Mouse (Mus musculus): ENCODE measurements around the gene Egfr.
A peak's percentile ranks its signal among the peaks of the same experiment; 100 is the strongest.

Gene Egfr

DNA sequence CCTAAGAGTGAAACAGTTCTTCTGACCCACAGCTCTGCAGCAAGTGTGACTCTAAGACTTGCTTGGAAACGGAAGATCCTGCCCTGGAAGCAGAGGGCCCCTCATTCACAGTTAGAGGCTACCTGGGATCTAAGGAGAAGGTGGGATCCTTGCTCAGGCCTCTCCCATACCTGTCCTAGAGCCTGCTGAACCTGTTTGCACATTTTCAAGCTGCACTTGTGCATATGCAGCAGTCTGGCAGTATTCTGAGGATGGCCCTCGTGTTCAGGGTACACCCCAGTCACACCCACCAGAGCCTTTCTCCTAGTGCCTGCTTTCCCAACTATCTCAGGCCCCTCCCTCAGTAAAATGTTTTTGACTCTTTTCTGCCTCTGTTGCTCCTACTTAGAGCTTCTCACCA, 29.6 kb downstream of the Egfr start:
- DNase-seq (ENCODE audit: low spot score): no peak

DNA sequence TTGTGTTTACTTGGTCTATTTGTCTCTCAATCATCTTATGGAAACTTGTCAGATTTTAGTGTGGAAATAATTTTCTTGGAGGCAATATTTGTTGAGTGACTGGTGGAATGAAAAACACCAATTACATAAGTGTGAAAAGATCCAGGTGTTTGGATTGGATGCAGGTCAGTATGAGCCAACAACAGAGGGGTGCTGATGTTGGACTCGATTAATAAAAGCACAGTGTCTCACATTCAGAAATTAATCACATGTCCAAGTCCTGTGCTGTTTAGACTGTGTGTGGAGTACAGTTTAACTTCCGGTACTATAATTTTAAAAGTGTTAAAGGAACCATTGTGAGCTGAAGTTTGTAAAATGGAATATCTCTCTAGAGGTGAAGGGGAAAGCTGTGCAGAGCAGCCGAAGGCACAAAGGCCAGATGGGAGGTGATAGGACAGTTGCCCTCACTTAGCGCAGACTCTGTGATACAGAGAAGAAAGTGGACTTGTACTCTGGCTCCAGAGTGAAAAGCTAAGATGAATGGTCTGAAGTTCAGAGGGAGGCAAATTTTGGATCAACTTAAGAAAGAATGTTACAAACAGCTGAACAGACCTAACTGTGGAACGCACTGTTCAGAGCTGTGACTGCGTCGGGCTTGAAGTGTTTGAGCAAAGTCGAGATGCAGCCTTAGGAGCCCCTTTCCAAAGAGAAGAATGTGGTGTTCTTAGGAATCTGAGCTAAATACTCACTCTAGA, 32.1 kb downstream of the Egfr start:
- no peak for DNase-seq (ENCODE audit: low spot score)

DNA sequence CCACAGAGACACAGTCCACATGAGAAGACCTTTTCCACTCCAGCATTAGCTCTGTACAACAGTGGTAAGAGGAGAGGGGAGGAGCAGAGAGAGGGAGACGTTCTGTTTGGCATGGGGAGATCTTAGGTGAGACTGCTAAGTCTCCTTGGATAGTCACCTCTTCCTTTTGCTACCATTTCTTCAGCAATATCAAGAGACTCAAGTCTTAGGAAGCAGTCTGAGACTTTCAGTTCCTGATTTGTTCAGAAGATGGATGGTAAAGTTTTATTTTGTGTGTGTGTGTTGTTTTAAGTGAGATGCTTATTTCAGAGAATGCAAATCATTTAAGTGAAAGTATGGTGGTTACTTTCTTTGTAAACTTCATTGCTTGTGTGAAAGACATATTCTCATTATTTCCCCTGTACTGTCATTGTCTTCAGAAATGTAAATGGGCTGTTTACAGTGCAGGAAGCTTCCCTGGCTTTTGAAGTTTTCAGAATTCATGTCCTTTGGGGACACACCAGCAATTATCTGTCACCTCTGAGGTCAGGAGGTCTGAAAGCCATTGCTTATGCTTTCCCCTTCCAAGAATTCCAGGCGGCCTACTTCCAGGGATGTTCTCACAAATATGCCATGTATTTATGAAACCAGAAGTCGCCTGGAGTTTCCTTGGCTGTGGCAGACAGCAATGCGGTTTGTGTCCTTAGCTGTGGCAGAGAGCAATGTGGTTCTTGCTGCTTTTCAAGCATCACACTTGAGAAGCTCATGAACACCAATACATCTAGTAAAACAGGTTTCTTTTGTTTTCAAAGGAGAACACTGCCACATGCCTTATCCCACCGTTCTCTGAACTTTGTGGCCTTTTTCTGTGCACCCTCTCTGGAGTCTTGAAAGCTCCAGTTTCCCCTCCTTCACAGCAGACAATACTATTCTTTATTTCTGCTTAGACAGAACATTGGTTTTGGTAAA, 40.9 kb downstream of the Egfr start:
- DNase-seq (ENCODE audit: low spot score): no peak

DNA sequence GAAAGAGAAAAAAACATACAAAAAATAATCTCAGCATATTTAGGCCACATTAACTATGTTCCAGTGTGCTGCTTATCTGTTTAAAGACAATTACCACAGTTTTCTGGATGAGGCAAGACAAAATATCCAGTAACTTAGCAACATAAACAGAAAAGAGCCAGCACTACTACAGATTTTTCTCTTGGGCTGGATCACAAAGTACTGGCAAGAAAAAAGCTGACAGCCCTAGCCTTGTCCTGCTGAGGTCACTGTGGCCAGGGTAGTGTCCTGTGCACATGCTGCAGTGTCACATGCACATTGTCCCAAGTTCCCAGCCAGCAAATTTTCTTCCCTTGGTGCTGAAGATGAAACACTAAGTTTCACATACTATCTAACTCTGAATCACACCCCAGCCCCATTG, 43.0 kb downstream of the Egfr start:
- DNase-seq (ENCODE audit: low spot score): no peak

DNA sequence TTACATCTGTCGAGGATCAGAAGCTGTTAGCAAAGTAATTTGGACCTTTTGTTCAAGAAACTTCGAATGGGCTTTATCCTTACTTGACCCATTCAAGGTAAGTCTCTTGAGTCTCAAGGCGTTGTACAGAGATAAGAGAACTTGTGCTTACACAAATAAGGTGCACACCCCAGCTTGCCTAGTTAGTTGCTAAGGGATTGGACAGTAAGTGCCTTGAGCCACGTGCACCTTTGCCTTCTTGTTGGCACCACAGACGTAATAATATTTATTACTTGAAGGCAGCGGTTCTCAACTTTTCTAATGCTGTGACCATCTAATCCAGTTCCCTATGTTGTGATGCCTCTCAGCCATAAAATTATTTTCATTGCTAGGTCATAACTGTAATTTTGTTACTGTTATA, 43.5 kb downstream of the Egfr start:
- DNase-seq (ENCODE audit: low spot score): no peak

DNA sequence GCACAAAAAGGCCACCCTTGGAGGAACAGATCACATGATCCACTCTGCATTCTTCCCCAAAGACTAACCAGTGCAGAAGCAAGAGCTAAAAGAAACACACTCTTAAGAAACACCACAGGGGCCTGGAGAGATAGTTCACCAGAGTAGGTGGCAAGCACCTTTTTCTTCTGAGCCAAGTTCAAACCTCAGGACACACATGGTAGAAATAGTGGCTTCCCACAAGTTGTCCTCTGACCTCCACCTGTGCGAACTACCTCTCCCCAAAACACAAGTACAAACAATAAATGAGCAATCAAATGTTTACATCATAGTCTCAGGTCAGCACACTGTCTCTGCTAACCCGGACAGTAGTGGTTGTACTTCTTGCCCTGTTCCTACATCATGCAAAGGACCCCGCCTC, 45.5 kb downstream of the Egfr start:
- DNase-seq (ENCODE audit: low spot score): no peak

DNA sequence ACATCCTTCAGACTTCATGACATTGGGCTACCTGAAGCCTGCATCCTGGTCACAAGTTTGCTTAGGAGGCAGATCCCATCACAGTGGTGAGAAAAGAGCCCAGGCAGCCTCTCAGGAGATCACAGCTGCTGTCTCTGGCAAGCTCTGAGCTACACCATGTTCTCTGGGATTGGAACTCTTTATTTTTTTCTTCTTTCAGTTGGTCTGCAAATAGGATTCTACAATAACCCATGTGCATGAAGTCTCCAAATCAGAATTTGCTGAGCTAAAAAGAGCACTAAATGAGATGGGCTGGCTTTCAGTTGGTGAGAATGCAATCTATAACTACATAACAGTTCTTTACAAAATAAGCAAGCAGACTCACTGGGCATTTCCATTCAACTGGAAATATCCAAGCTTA, 46.1 kb downstream of the Egfr start:
- DNase-seq (ENCODE audit: low spot score): peak; percentile 21

DNA sequence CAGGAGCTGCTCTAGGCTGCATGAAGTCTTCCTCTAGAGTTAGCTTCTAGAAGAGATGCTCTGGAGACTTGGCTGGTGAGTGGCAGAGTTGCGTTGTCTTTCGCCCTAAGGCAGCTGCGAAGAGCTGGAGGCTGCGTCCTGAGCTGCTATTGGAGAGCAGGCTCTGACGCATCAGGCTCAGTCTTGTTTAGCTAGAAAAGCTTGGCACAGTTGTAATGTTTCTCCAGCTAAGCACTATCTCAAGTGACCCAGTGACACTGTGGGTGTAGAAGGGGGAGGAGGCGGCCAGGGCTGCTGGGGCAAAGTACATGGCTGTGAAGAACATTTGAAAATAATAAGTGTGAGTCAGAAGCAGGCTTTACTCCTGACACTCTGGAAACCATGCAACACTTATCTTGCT, 48.5 kb downstream of the Egfr start:
- DNase-seq (ENCODE audit: low spot score): no peak

DNA sequence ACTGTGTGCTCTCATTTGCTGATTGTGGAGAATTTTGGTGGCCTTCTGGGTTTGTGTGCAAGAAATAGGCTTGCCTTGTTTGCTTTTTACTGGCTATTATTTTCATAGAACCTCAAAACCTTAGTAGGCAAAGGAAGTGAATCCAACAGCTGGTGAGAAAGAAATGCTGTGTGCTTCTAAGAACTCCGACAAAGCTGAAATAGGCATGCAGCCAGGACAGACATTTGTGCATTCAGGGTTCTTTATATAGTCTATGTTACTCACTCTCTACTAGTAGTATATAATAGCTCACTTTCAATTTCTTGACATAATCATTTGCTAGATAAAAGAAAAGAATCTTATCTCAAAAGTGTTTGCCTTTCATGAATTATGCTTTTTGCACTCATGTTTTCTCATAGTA, 50.7 kb downstream of the Egfr start:
- no peak for DNase-seq (ENCODE audit: low spot score)

DNA sequence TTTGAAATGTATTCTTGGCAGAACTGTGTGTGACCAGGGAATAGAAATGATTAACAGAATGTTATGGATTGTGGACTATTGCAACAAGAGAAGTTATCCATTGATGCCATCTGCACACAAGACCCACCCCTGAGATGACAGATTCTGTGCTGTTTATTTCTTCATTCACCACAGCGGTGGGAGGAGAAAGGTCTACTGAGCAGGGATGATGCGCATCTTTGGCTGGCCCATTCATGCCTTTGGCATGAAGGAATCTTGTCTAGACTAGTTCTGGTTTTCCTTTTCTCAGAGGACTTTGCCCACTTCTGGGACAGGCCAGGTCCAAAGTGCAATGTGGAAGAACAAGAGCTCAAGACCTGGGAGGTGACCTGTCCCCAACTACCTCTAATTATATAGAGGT, 52.0 kb downstream of the Egfr start:
- DNase-seq (ENCODE audit: low spot score): no peak

DNA sequence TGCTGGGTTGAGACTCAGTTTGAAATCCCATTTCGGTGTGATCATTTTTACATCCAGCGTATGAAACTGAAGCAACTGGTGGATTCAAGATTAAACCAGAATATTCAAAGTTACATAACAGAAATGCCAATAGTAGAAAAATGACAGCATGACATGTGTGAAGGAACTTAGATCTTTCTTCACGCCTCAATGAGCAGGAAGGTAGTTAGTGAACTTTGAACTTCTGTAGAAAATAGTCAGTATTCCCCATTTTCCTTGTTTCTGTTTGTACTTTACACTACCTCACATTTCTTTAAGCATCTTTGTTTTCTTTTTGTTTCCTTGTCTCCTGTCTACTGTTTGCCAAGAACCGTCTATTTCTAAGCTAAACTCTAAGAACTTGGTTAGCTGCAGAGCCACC, 53.9 kb downstream of the Egfr start:
- no peak for DNase-seq (ENCODE audit: low spot score)

DNA sequence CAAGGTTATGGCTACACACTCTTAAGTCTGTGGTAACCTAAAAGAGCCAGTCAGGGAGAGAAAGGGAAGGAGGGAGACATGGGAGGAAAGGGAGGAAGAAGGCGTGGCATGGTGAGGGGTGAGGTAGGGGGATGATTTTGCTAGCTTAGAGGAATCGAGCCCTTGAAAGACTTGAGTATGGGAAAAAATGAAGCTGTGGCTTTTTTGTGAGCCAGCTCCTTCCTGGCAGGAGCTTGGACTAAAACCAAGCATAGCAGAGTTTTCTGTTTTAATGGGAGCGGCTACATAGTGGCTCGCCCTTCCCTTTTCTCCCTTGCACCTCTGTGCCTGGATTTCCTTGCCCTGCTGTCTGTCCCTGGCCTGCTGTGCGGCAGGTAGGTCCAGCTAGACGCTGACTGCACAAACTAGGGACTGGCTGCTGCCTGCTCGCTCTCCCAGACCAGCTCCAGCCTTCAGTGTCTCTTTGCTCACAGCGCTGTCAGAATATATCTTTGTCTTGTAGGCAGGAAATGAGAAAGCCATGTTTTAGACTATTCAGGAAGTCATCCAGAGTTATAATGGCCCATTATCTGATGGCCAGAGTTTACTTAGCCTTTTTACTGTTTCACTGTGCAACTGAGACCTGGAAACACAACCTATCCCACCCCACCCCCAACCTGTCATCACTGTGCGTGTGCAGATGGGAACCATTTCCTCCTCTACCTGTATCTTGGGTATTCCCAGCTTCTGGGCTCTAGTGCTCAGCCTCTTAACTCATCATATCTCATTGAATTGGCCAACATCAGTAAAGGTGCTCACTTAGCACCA, 57.4 kb downstream of the Egfr start:
- no peak for DNase-seq (ENCODE audit: low spot score)

DNA sequence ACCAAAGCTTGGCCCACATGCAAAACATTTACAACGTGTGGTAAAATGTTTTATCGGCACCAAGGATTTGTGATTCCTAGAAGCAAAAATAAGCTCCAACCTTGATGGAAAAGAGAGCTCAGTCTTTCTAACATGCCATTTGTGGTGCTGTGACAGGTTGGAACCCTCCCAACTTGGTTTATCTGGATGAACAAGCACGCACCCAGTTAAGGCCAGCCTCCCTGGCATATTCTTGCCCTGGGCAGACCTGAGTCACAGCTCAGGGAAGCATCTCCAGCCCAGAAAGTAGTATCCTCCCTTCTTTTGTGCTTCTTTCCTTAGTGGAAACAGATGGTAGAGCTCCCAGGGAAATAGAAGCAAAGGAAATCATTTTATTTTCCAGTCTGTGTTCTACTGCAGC, 58.1 kb downstream of the Egfr start:
- DNase-seq (ENCODE audit: low spot score): no peak

DNA sequence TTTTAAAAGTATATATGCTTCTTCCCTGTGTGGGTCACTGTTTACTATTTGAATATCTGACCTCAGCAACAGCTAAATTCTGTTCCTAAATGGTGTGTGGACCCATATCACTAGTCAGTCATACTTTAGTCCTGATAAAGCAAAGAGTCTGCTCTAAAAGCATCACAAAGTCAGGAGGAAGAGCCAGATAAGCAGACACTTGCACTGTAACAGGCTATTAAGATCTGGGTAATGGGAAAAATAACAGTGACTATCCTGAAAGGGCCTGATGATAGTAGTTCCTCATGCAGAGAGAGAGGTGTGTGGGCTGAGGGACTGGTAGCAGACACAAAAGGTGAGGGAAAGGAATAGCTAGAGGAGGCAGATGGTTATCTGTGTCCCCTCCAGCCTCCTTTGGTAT, 61.3 kb downstream of the Egfr start:
- no peak for DNase-seq (ENCODE audit: low spot score)

DNA sequence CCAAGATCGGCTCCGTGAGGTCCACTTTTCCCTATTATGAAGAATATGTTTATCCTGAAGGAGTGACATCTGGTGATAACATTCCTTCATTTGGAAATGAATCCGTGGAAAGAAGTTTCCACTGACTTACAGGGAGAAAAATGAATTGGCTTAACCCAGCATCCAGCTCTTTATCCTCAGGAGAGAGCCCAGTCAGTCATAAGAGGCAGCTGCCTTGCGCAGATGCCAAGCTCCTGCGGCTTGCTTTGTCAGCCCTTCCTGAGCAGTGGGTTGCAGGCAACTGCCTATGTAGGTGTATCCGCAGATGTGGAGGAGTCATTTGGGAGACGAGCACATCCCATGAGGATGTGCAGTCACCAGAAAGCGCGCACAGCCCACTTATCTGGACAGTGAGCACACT, 64.4 kb downstream of the Egfr start:
- DNase-seq (ENCODE audit: low spot score): no peak

DNA sequence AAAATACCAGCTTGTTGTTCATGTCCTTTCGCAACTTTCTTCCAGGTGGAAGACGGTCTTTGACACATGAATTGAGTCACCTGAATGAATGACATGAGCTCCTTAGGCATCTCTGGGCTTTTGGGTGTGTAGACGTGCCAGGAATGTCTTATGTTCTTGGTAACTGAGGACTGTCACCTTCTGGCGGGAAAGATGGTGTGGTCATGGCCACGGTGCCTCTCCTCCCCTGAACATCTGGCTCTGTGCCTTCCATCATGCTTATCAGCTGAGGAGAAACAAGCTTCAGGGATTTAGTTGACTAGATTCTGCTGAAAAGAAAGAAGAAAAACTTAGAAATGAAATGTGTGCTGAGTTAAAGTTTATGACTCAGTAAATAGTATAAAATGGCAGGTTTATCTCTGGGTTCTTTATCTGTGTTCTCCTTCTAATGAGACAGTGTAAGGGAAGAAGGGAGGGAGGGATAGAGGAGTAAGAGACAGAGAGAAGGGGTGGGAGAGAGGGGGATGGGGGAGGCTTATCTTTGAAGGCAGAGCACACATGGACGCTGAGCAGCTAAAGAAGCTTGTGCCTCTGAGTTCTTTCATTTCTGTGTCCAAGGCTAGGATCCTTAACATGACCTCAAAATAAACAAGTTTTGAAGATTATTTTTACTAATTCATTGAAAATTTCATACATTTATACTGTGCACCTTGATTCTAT, 65.5 kb downstream of the Egfr start:
- DNase-seq (ENCODE audit: low spot score): no peak

DNA sequence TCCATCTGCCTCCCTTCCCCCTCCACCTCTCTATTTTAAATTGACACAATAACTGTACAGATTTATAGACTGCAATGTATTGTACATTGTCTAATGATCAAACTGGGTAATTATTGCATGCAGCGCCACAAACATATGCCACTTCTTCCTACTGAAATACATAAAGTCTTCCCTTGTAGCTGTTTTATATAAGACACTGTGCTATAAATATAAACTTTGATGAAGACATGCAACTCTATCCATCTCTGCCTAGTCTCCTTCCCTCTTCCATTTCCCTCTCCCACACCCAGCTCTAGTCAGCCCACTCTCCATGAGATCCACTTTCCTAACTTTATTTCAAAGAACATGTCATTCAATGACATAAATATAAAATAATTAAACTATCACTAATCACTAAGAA, 67.4 kb downstream of the Egfr start:
- no peak for DNase-seq (ENCODE audit: low spot score)

DNA sequence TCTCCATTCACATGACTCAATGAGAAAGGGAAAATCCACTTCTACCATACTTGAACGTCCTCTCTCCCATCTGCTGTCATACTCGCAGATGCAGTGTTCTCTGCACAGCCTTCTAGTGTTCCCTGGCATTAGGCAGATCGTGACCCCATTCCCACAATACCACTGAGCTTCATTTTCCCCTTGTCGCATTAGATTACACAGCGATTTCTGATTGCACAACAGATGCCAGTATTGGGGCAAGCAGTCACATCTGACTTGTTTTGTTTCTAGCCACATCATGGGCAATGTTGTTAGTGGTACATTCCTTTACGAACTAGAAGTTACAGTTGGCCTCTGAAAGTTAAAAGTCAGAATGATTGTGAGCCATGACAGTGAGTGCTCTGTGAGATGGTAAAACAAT, 68.1 kb downstream of the Egfr start:
- no peak for DNase-seq (ENCODE audit: low spot score)

DNA sequence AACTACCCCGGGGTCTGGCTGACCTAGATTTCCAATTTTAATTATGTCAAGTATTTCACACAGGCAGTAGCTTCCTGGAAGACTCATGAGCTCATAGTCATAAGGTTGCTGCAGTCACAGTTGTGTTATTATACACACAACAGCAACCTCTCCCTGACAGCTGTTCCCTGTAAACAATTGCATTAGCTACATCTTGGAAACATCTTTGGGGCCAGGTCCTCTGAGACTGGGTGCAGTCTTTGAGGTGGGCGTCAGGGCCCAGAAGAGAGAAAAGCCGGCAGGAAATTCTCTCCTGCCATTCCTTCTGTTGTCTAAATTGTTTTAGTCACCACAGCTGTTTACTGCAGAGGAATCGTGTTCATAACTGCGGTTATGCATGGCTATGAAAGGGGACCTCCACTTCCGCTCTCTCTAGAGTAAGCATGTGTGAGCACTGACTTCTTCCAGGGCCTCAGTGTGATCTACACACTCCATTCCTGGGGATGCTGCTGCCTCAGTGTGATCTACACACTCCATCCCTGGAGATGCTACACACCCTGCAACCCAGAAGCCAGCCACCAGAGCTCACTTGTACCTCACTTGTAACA, 69.8 kb downstream of the Egfr start:
- no peak for DNase-seq (ENCODE audit: low spot score)

DNA sequence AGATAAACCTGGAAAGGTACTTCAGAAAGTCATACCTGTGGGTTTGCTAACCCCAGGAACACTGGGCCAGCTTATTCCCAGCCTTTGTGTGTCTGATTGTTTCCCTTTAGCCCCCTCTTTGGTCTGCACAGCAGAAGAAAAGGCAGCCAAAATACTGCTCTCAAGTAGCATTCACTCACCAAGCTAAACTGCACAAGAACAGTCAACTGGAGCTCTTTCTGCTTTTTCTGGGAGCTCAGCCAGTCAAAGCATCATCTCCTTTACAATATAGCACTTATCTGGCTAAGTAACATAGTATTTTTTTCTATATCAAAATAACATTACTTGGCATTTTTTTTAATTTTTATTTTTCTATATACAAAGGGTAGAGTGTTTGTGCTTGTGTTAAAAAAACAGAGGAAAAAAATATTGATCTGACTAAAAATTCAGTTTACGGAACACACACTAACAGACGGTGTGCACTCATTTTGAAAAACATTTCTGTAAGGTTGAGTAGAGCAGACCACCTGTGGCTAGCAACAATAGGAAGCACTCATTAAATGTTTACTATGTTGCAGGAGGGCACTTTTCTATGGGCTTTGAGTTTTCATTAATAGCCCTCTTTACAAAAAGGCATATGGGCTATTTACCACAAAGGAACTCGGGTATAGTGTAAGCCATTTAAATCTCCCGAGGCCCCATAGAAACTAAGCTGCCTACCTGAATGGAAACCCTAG, 72.0 kb downstream of the Egfr start:
- no peak for DNase-seq (ENCODE audit: low spot score)

DNA sequence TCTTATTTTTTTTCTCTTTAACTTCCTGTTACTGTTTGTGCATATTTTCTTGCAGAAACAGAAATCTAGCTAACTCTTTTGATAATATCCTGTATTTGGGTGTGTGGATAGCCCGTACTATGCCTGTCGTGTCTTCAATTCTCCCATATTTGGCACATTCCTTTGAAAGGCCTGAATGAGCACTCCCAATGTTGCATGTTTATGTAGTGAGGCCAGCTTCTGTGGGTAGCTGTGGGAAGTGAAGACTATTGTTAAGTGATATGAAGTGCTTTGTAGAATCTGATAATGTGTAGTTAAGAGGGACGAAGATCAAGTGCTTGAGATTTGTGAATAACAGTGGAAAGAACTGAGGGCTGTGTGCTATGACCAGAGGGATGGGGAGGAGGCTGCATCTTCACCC, 77.5 kb downstream of the Egfr start:
- no peak for DNase-seq (ENCODE audit: low spot score)

Measured in layer of hippocampus, adult 9-10 months (tissue).